Mouse (Mus musculus) layer of hippocampus, postnatal 36 days (tissue): Measurements from ENCODE around the gene Tmem131l. TPM values are rescaled to one million over a fixed set of nuclear protein-coding genes. Genes with fewer than 3 reads are reported as not detected.

Experiments used
- DNase-seq, 2 experiments: peaks; one replicate each; pipeline ENCODE4 v3.0.0; 2022
- total RNA-seq, 2 experiments: library from RNA; stranded (reverse); gene quantifications; 2 replicates each; pipeline ENCODE4 v1.2.3; 2021

Gene Tmem131l
- total RNA-seq, 2 experiments from 2014 or later = 30.8 to 37.4 TPM

DNA sequence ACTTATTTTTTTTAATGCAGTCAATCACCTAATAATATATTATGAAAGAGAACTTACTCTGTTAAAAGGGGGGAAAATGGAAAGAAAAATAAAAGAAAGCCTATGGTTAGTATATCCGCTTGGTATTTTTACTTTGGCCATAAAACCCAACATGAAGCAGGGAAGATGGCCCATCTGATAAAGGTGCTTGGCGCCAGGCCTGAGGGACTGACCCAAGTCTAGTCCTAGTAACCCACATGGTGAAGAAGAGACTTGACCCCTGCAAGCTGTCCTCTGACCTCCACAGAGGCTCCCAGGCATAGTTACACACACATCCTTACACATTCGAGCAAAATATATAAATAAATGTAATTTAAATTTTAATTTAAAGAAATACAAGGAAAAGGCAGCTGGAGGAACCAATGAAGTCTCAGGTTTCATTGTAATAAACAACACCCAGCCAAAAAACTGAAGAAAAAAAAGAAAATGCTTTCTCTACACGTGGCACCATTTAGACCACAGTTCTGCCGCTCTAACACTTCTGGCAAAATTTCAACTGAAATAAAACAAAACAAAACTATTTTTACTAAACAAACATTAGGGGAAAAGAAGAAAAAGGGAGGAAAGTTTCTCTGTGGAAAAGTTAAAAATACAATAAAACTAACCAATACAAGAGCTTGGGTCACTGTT is 28.8 kb downstream of the Tmem131l start:
- DNase-seq = no peak

DNA sequence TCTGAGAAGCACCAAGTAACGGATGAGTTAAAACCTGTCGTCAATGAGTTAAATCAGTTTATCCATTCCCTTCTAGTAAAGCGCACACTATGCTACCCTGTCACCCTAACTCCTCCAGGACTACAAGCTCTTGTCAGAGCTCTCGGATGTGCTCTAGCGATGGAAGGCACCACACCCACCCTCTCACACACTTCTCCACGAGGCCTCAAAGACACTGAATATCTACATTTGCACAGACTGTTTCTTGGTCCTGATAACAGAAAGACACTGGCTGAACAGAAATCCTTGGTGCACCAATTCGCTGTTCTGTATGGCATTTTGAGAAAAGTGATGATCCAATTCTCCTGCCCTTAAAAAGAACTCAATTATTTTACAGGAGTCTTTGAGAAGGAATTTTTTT is 34.0 kb downstream of the Tmem131l start:
- DNase-seq = no peak

DNA sequence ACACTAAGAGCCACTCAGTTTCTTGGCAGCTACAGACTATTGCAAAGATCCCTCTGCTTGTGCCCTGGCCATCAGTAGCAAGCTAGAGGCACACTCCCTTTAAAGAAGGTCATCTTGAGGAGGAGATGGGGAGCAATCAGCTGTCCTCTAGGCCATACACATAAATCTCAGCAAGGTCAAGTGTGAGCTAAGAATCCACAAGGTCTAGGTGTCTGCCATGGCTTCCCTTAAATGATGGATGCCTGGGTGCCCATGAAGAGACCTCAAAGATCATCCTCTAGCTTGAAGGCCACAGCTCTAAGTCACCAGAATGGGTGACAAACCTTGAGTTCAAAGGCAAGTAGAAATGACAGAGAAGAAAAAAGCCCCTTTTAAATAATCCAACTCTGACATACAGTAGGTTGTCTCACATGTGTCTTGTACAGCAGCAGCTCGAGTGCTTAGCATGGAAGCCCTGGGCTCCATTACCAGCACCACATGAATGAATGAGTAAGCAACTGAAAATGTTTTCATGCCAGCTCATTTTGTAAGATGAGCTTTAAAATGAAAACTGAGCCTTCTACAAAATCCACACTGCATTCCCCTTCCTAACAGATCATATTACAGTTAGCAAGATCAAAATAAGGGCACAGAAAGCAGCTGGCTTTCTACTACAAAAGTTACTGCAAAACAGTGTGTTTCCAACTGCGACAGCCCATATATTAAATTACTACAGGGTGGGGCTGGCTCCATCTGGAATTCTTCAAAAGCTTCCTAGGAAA is 35.5 kb downstream of the Tmem131l start:
- no peak for DNase-seq

DNA sequence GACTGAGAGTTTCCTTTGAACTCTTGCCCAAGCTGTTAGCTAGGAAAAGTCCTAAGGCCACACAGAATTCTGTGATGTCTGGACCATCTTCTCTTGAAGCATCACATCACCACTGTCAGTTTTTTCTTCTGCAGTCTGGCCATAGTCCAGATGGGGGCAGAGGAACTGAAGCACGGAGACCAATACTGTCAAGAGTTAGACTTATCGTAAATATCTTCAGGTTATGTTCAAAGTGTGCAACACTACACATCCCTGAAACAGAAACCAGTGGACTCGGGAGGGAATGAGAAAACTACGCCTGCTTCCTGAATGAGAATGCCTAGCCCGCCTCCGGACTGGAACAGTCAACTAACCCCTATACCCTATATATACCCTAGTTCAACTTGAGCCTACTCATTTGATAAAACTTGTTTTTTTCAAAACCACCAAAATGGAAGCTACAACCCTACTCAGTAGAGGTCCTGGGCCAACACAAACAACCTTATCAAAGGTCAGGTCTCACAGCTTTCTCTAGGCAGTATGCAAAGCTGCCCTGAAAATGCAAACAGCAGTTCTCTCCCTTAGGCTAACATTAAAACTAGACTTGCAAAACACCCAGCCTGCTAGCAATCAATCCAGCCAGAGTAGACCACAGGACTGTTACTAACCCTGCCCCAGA is 37.4 kb downstream of the Tmem131l start:
- no peak for DNase-seq

DNA sequence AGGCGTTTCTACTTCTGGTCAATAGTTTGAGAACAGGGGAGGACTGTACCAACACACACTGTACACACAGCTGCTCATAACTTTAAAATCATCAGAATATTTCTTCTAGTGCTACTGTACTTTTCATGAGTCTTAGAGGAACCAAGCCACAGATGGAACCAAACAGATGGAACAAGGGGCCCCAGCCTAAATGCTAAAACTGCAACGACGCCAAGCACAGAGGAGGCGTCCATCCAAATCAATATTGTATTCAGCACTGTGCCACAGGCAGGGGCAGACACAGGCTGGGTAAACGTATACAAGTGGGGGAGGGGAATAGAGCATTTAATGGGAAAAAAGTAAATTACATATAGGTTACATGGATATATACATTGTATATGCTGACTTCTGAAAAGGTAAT is 42.4 kb downstream of the Tmem131l start:
- no peak for DNase-seq

- DNase-seq = no peak
Measured at GRCm38 (mm10) chr3:83997036-83997435, 42.9 kb downstream of the Tmem131l start.

DNA sequence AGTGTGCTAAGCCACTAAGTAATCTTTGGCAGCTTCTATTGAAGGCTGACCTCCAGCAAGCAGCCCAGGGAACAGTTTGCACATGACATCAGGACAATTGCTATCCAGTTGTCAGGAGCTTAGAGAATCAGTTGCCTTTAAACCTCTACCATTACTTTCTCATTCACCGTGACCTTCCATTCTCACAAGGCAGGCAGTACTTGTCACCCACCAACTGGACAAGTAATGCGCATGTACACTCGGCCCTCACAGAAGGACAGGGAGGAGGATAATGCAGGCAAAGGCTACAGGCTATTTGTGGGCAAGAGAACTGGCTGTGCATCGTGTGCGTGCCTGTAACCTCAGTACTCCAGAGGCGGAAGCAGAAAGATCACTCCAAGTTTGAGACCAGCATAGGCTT is 43.9 kb downstream of the Tmem131l start:
- DNase-seq = no peak

DNA sequence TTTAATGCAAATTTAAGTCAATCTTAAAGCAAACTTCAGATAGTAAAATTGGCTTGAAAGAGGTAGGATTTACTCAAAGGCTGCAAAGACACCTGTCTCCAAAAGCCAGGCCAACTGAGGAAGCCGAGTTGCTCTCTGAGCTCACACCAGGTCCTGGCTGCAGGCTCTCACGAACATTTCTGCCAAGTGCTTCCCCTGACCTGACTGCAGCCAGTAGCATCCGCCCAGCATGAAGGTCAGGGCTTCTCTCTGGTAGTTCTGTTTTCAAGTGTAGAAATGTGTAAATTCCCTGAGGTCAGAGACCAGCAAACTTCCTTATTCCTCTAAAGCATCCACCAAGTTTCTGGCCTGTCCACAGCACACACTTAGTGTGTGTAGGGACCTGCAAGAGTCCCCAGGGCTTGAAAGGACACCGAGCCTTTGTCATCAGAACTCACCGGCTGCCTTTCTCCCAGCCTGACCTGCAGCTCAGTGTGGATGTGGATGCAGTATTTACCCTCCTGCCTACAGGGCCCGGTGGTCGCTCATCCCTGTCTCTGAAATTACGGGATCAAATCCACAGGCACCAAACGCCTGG is 44.6 kb downstream of the Tmem131l start:
- no peak for DNase-seq

GRCm38 (mm10) chr3:83994217-83994839 is 45.6 kb downstream of the Tmem131l start:
- no peak for DNase-seq

GRCm38 (mm10) chr3:83993089-83993516 is 46.9 kb downstream of the Tmem131l start:
- DNase-seq = peak; percentile 35 to 51

GRCm38 (mm10) chr3:83991691-83992524 is 48.1 kb downstream of the Tmem131l start:
- DNase-seq = no peak

DNA sequence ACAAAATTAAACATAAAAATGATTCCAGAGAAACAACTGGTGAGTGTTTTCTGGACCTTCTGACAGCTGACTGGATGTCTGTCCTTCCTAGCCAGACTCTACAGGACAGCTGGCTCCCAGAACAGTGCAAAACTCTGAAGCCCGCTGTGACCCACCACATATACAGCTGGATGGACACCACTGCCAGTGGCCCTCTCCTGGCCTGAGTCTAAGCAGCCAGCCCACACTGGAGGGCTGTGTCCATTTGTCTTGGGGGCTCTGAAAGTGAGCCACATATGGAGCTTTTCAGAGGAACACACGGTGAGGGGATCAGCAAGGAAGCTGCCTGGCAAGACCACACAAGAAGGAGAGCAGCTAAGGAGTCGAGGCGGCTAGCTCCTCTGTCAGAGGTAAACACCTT is 51.8 kb downstream of the Tmem131l start:
- no peak for DNase-seq

DNA sequence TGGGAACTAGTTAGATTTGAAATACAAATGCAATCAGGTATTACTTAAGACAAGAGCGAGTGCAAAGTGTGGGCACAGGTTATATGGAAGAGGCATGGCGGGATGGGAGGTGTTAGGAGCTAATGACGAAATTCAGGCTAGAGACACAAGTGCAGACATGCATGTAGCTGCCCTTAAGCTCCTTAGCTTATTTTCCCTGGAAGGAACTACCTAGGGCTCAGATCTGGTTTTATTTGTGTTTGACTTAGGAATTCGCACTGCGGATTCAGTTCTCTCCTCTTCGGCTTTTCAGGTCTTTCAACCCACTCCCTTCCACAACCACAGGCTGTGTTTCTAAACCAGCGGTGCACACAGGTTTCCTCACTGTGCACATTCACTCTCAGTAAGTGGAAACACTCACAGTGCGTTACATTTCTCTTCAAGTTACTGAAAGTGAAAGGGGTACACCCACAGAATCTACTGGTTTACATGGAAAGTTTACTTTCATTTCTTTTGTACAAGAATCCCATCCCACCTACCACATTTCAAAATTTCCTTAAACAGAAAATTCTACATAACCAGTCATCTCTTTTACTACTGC is 52.4 kb downstream of the Tmem131l start:
- DNase-seq = no peak

DNA sequence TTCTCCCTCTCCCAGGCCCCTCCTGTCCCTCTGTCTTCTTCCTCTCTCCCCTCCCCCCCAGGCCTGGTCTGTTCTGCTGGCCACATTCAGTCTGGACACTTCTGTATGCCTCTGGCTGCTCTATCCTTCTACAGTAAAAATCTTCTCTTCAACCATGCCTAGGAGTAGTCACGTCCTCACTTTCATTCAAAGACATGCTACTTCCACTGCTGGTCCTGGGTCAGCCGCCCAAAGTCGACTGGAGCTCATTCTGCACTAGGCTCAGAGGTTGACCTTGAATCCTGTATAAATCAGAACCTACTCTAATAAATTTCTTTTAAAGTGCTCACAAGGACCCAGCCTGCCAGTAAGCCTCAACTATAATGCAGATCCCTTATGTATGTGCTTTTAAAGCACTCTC is 53.2 kb downstream of the Tmem131l start:
- DNase-seq = no peak

DNA sequence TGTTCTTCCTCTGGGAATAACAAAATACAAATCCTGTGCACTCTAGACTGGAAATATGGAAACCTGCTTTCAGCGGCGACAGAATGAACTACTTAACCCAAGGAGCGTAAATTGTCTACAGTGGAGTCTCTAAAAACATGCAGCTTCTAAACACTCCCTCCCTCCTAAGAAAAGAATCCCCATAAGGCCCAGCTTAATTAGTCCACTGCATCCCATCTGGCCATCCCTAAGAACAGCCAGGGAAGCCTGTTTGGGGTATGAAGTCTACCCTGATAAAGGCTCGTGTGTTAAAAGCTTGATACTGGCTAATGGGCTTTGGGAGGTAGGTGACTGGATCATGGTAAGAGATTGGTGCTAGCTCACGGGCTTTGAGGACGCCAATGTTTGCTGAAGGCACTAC is 54.5 kb downstream of the Tmem131l start:
- DNase-seq = no peak

DNA sequence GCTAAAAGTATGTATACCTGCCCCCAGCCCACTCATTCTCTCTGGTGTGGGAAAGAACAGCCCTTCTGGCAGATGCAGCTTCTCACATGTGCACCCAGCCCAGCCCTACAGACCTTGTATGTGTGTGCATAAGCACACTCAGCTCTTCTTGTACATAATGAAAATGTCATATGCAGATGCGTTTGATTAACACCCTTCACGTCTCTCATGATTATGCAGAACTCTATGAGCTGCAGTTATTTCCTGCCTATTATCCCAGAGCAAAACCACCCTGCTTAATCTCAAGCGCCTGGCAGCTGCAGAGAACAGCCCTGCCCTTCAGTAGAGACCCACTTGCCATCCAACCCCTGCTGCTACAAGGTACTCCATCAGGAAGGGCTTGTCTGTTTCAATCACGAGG is 55.6 kb downstream of the Tmem131l start:
- no peak for DNase-seq

- DNase-seq = no peak
Measured at GRCm38 (mm10) chr3:83982821-83983220, 57.2 kb downstream of the Tmem131l start.

DNA sequence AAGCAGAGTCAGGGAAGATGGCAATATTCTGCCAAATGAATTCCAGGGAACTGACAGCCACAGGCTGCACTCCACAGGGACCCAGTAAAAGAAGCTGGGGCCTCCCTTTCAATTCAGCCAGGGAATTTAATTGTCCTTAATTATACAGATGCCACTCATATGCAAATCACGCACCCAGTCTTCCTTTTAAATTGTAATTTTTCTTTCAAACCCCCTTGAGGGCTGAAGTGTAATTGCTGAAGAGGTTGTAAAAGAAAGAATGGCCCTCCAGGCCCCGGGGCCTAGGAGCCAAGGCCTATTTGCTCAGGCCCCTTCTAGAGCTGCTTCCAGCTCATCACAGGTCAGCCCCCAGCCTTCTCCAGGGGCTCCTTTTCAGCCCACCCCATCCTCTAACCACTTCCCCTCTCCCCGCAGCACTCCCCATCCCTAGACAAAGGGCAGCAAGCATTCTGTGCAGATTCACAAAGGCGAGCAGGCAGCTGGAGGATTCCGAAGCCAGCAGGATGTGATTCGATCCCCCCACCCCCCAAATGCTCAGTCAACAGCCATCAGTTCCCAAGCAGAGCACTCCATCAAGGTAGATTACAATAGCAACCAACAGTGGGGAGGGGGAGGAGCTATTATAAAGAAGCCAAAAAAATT is 59.6 kb downstream of the Tmem131l start:
- no peak for DNase-seq

DNA sequence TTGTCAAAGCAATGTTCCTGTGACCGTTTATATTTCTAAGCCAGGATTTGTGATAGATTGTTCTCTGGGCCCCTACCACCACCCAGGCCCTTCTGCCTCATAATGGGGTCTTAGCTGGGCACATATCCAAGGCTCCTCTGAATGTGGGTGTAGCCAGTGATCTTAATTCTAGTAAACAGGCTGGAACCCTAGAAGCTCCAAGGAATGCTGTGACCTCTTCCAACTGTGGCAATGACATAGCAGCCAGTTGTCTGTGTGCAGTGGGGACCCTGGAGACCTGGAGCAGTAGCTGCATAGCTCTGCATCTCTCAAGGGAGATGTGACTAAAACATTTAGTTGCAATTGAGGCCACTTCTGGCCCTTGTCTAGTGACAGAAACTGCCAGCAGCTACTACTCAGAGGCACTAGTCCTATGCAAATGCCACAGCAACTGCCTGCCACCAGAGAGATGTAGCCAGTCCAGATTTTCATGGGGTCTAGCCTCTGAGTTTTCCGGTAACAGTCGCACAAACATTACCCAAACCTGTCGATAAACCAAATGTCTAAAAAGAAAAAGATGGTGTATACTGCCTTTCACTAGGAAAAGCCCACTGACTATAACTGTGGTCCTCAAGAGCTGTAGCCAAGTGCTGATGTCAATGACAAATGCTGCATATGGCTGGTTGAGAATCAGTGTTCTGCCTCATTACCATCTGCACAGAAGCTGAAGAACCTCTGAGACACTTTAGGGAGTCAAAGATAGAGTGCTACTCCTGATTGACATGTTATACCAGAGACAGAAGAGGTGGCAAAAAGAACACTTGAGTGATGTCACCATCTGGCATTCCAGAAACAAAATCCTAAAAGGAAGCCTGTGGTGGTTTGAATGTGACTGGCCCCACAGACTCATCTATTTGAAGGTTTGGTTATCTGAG is 61.2 kb downstream of the Tmem131l start:
- DNase-seq = no peak

- DNase-seq = no peak
Measured at GRCm38 (mm10) chr3:83977817-83978216, 62.2 kb downstream of the Tmem131l start.
